Mouse (Mus musculus) cerebellum, adult 18-20 months (tissue): ENCODE data around the gene Snx25.

Experiments
- DNase-seq, 2 experiments: peaks; one replicate each; pipeline ENCODE4 v3.0.0; 2021

The Snx25 gene

DNA sequence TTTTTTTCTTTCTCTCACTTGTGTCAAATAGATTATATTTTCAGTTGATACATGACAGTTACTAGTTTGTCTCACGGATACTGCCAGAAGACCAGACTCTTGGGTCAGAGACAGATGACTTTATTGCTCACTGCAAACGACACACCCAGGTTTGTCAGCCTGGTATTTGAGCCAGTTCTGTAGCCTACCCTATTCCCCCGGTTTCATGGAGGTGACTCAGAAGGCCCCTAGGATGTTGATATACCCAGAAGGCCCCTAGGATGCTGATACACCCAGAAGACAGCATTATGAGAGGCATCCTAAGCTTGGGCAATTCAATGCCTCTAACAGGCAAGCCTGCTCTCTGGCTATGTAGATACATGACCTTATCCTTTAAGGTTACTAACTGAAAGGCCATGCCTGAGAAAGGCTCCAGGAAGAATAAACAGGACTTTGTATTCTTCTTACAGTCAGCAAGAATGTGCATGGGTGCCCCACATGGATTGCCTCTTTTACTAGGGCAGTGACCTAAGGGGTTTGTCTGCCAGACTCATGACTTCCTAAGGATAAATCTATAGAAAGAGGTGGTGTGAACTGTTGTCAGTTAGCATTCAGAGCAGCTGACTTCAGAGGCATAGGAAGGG, 144.8 kb downstream of the Snx25 start:
- no peak for DNase-seq

DNA sequence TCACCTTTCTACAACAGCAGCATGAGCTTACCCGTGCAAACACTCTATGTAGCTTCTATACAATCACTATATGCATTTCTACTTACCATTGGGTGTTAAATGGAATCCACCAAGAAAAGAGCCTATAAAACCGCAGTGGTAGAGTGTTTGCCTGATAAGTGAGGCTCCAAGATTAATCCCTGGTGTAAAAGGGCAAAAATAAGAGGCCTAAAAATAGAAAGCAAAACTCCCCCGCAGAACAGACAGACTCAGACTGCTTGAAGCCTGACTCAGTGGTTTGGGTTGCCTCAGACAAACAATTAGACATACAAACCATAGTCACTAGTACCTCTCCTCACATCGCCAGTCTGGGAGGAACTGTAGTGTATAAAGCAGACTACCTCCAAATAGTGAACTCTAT, 146.4 kb downstream of the Snx25 start, which contains the start of gene Ankrd37:
TSS of gene Ankrd37 (minus strand) at position 112 of the 400 bp plus-strand sequence.
- no peak for DNase-seq

DNA sequence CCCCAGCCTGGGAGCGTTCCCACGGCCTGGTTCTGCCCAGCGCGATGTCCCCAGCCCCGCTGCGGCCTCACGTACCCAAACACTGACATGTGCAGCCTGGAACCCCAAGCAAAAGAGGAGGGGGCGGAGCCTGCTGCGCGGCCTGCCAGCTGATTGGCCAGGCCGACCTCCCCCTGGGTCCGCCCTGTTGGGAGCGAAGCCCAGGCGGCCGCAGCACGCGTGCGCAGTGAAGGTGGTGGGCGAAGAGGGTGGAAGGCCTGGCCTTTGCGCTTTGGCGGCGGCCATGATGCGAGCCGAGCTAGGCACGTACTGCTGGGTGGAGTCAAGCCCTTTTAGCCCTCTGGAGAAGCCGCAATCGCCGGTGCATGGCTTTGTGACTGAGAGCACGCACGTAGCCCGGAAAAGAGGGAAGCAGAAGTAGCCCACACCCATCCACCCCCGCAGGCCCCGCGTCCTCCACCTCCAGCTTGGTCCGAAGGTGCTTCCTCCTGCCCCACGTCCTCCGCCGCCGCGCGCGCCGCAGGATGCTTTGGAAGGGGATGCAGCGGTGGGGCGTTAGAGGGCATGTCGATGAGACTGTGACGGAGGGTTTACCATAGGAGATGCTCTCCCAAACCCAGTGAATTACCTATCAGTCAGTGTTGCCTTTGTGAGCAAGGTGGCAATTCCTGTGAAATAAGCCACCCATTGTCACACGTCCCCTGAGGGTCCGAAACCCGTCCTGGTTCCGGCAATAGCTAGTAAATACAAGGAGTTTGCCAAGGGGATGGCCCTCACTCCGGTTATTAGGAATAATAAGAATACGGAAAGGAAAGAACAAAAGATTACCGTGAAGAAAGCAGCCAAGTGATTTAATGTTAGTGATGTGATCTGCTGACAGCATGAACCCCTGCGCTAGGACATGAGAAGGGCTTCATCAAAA, 151.9 kb downstream of the Snx25 start:
- DNase-seq: peak; percentile 99 to 100

DNA sequence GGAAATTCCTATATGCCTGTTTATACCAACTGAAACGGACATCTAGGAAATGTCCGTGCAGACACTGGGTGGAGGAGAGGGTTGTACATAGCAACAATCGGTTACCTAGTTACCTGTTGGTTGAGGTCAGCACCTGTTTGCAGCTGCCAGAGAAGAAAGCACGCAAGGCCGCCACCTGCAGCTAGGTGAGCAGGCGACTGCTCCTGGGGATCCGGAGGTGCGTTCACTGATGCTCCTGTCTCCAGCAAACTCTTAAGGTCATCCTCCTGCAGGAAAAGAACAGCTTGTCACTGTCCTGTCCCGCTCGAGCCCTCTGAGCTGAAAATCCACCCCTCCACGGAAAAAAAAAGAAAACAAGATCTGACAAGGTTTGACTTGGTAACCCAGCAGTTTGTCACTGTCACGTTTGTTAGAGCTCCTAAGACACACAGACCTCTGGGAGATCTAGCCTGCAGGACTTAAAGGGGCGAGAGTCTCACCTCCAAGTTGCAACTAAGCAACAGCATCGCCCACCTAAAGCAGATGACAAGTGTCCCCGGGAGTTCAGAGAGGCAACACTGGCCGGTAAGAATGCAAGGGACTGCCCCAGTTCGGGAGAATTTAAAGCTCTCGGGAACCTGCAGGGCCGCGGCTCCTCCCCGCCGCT, 152.7 kb downstream of the Snx25 start, which contains the start of gene Lrp2bp:
TSS of gene Lrp2bp (plus strand) at position 166 of the 646 bp plus-strand sequence.
- DNase-seq: peak; percentile 53 to 64

DNA sequence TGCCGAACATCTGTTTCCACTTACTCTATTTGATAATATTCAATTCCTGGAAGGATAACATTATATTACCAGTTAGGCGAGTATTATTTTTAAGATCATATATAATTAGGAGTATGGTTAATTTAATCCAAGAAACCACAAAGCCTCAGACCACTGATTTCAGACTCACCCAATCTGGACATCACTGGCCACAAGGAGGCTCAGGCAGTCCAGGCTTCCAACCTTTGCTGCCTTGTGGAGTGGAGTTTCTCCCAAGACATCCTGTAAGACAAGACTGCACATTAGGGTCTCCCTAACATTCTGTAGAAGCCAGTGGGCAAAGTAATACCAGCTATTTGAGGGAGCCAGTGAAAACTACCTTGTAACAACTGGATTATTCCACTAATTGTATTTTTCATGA, 153.7 kb downstream of the Snx25 start:
- no peak for DNase-seq

DNA sequence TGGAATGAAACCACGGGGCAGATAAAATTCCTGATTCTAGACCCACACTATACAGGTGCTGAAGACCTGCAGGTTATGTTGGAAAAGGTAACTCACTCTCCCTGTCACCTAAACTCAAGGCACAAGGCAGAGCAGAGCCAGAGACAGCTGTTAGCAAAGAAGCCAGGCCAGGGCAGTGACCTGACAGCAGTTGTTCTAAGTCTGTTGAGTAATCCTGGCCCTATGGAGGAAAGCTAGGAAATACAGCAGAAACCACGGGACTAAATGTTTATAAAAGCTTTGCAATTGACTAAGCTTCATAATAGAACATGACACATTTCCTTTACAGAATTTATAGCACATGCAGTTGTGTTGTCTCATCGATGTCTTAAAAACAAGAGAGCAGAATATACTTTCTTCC, 156.4 kb downstream of the Snx25 start:
- DNase-seq: no peak

DNA sequence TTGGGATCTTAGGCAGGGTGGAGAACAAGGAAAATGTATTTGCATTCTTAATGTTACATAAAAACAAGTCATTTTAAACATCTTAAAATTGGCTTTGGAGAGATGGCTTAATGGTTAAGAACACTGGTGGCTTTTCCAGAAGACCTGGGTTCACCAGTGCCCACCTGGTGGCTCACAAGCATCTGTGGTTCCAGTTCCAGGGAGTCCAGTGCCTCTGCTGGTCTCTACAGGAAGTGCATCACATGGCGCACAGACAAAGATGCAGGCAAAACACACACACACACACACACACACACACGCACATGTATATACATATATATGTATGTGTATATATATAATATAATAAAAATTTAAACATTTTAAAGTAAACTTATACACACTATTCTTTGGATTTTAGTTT, 157.8 kb downstream of the Snx25 start:
- no peak for DNase-seq

DNA sequence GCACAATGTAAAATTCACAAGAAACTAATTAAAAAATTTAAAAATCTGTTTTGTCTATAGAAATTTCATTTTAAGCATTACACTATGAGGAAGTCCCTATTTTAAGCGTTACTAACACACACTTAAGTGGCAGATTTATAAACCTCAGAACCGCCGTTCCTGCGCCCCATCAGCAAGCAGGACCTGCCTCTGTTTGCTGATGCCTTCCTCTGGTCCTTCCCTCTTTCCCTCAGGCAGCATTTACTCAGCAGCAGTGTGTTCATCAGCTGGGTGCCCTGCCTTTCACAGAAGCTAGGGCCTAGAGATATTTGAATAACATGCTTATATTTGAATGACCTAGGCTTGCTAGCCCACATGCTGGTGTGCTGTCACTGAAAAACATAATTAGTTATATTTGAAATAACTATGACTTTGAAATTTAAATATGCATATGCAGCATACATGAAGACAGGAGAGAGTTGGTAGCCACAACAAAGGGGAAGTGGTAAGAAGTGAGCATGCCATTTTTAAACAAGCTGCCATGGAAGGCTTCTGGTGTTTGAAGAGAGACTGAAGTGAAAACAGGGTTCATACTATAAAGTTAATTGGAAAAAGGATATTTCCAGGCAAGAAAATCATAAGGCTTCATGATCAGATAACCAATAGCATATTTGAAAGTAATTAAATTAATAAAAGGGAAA, 161.2 kb downstream of the Snx25 start:
- DNase-seq: no peak

DNA sequence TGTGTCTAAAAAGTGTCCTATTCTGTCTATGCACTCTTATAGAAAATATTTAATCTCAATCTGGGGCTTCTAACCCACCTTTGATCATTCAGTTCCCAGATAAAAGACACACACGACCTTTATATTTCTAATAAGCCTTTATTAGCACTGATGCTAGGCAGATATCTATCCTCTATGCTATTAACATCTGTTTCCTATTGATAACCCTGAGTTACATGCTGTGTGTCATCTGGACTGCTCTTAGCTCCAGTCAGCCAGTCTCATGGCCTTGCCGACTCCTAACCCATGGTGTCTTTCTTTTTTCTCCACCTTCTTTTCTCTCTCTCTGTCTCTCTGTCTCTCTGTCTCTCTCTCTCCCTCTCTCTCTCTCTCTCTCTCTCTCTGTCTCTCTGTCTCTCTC, 163.8 kb downstream of the Snx25 start:
- DNase-seq: no peak

DNA sequence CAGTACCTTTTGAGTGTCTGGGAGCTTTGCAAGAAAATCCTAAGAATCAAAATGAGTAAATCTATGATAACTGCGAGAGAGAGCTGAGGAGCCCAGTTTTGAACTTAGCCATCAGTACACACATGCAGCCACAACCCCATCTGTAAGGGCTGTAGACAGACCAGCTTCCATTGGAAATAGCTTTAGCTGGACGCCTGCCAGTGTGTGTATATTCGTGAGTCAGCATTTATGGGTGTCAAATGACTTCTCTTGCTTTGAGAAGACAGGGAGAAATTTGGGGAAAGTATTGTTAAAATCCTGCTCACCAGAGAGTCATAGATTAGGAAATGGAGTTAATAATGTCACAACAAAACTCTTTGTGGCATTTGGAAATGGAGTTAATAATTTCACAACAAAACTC, 165.3 kb downstream of the Snx25 start:
- DNase-seq: no peak
